Mouse (Mus musculus): ENCODE data around the gene Pgm3. TPM values are rescaled to one million over a fixed set of nuclear protein-coding genes. Genes with fewer than 3 reads are reported as not detected.

Gene Pgm3
- polyA plus RNA-seq, 1 experiment from 2014 or later = 35.3 TPM

GRCm38 (mm10) chr9:86583740-86584139, 12.1 kb upstream of the Pgm3 start:
- H3K27ac ChIP-seq = no peak overlapping the region
- no peaks in the 10 kb centered on the region for H3K4me1 ChIP-seq
- H3K36me3 ChIP-seq = peaks cover 14% of the 10 kb centered on the region
- no peak for DNase-seq (ENCODE audit: low spot score)
- no peaks in the 10 kb centered on the region for H3K27me3 ChIP-seq (ENCODE audit: insufficient read depth, poor library complexity, severe bottlenecking)
- no peaks in the 10 kb centered on the region for H3K9me3 ChIP-seq
- H3K4me3 ChIP-seq = no peak overlapping the region
- WGBS = 42% methylated on average over 3 of the region's 3 CpGs

GRCm38 (mm10) chr9:86579657-86580056, 8.0 kb upstream of the Pgm3 start:
- no peaks in the 10 kb centered on the region for H3K9me3 ChIP-seq
- H3K36me3 ChIP-seq = 0 out of 2 replicates have a peak, but pooled peaks cover 5% of the 10 kb centered on the region
- no peak for DNase-seq (ENCODE audit: low spot score)
- no peaks in the 10 kb centered on the region for H3K27me3 ChIP-seq (ENCODE audit: insufficient read depth, poor library complexity, severe bottlenecking)
- no peak overlapping the region for H3K4me3 ChIP-seq
- H3K4me1 ChIP-seq = no peaks in the 10 kb centered on the region
- no peak overlapping the region for H3K27ac ChIP-seq
- WGBS = 73% methylated on average over 10 of the region's 10 CpGs

- WGBS = 88% methylated on average over 6 of the region's 6 CpGs
- peaks cover 17% of the 10 kb centered on the region for H3K4me1 ChIP-seq
- no peaks in the 10 kb centered on the region for H3K27me3 ChIP-seq (ENCODE audit: insufficient read depth, poor library complexity, severe bottlenecking)
- no peak overlapping the region for H3K27ac ChIP-seq
- 0 out of 2 replicates have a peak, but pooled peaks cover 3% of the 10 kb centered on the region for H3K36me3 ChIP-seq
- H3K9me3 ChIP-seq = no peaks in the 10 kb centered on the region
- no peak overlapping the region for H3K4me3 ChIP-seq
- no peak for DNase-seq (ENCODE audit: low spot score)
These were observed 3.5 kb upstream of the Pgm3 start for GRCm38 (mm10) chr9:86575178-86575577.

GRCm38 (mm10) chr9:86573616-86574303, 2.1 kb upstream of the Pgm3 start:
- 73% methylated on average over 20 of the region's 20 CpGs for WGBS
- DNase-seq (ENCODE audit: low spot score) = no peak
- no peaks in the 10 kb centered on the region for H3K9me3 ChIP-seq
- H3K27ac ChIP-seq = no peak overlapping the region
- no peaks in the 10 kb centered on the region for H3K27me3 ChIP-seq (ENCODE audit: insufficient read depth, poor library complexity, severe bottlenecking)
- H3K4me1 ChIP-seq = peaks cover 19% of the 10 kb centered on the region
- H3K36me3 ChIP-seq = peaks cover 15% of the 10 kb centered on the region
- H3K4me3 ChIP-seq = no peak overlapping the region

GRCm38 (mm10) chr9:86572636-86573291, 1.1 kb upstream of the Pgm3 start:
- no peaks in the 10 kb centered on the region for H3K9me3 ChIP-seq
- 11% methylated on average over 13 of the region's 13 CpGs for WGBS

GRCm38 (mm10) chr9:86572196-86572595, 554 bp upstream of the Pgm3 start:
- Histone ChIP-seq H3K36me3 (peaks cover 19% of the 10 kb centered on the region), H3K4me3 (peak overlapping the region; percentile 84), H3K9me3 (no peaks in the 10 kb centered on the region), H3K27me3 (ENCODE audit: insufficient read depth, poor library complexity, severe bottlenecking) (no peaks in the 10 kb centered on the region), H3K27ac (peak overlapping the region; percentile 90), H3K4me1 (peaks cover 19% of the 10 kb centered on the region)
- no peak for DNase-seq (ENCODE audit: low spot score)
- WGBS = under 1% methylated on average over 25 of the region's 25 CpGs

More at GRCm38 (mm10) chr9:86572636-86573291, 1.1 kb upstream of the Pgm3 start:
- peaks cover 19% of the 10 kb centered on the region for H3K36me3 ChIP-seq
- H3K4me1 ChIP-seq = peaks cover 19% of the 10 kb centered on the region
- H3K4me3 ChIP-seq = peak overlapping the region; percentile 84
- no peaks in the 10 kb centered on the region for H3K27me3 ChIP-seq (ENCODE audit: insufficient read depth, poor library complexity, severe bottlenecking)
- H3K27ac ChIP-seq = no peak overlapping the region
- peak; percentile 86 for DNase-seq (ENCODE audit: low spot score)

- Histone ChIP-seq H3K4me3 (peak overlapping the region; percentile 84), H3K27ac (no peak overlapping the region), H3K9me3 (no peaks in the 10 kb centered on the region), H3K27me3 (ENCODE audit: insufficient read depth, poor library complexity, severe bottlenecking) (no peaks in the 10 kb centered on the region), H3K36me3 (peaks cover 27% of the 10 kb centered on the region), H3K4me1 (peaks cover 19% of the 10 kb centered on the region)
- no peak for DNase-seq (ENCODE audit: low spot score)
- 15% methylated on average over 8 of the region's 8 CpGs for WGBS
These were observed 696 bp downstream of the Pgm3 start for GRCm38 (mm10) chr9:86570946-86571345.

GRCm38 (mm10) chr9:86570261-86570890, 1.3 kb downstream of the Pgm3 start:
- WGBS = 84% methylated on average over 10 of the region's 10 CpGs
- H3K27me3 ChIP-seq (ENCODE audit: insufficient read depth, poor library complexity, severe bottlenecking) = no peaks in the 10 kb centered on the region
- peaks cover 32% of the 10 kb centered on the region for H3K36me3 ChIP-seq
- DNase-seq (ENCODE audit: low spot score) = no peak
- peaks cover 19% of the 10 kb centered on the region for H3K4me1 ChIP-seq
- no peak overlapping the region for H3K27ac ChIP-seq
- no peaks in the 10 kb centered on the region for H3K9me3 ChIP-seq
- peak overlapping the region; percentile 84 for H3K4me3 ChIP-seq

GRCm38 (mm10) chr9:86569314-86569910, 2.2 kb downstream of the Pgm3 start:
- Histone ChIP-seq H3K27me3 (ENCODE audit: insufficient read depth, poor library complexity, severe bottlenecking) (no peaks in the 10 kb centered on the region), H3K4me3 (no peak overlapping the region), H3K36me3 (peaks cover 42% of the 10 kb centered on the region), H3K4me1 (peaks cover 19% of the 10 kb centered on the region), H3K27ac (no peak overlapping the region), H3K9me3 (no peaks in the 10 kb centered on the region)
- WGBS = 81% methylated on average over 3 of the region's 3 CpGs
- DNase-seq (ENCODE audit: low spot score) = no peak

- H3K9me3 ChIP-seq = no peaks in the 10 kb centered on the region
- no peak for DNase-seq (ENCODE audit: low spot score)
- H3K36me3 ChIP-seq = peaks cover 90% of the 10 kb centered on the region
- no peaks in the 10 kb centered on the region for H3K27me3 ChIP-seq (ENCODE audit: insufficient read depth, poor library complexity, severe bottlenecking)
- H3K4me3 ChIP-seq = no peak overlapping the region
- no peak overlapping the region for H3K27ac ChIP-seq
- 86% methylated on average over 3 of the region's 3 CpGs for WGBS
- no peaks in the 10 kb centered on the region for H3K4me1 ChIP-seq
These were observed 11.1 kb downstream of the Pgm3 start for GRCm38 (mm10) chr9:86560543-86560942.

- H3K4me3 ChIP-seq = no peak overlapping the region
- H3K27me3 ChIP-seq (ENCODE audit: insufficient read depth, poor library complexity, severe bottlenecking) = no peaks in the 10 kb centered on the region
- DNase-seq (ENCODE audit: low spot score) = no peak
- whole genome bisulfite sequencing = 90% methylated on average over 4 of the region's 4 CpGs
- peaks cover 76% of the 10 kb centered on the region for H3K36me3 ChIP-seq
- H3K9me3 ChIP-seq = no peaks in the 10 kb centered on the region
- no peak overlapping the region for H3K27ac ChIP-seq
- H3K4me1 ChIP-seq = no peaks in the 10 kb centered on the region
These were observed 17.0 kb downstream of the Pgm3 start for GRCm38 (mm10) chr9:86554641-86555040.

GRCm38 (mm10) chr9:86553886-86554285, 17.8 kb downstream of the Pgm3 start:
- Histone ChIP-seq H3K27ac (no peak overlapping the region), H3K9me3 (no peaks in the 10 kb centered on the region), H3K27me3 (ENCODE audit: insufficient read depth, poor library complexity, severe bottlenecking) (no peaks in the 10 kb centered on the region), H3K4me1 (no peaks in the 10 kb centered on the region), H3K36me3 (peaks cover 73% of the 10 kb centered on the region), H3K4me3 (no peak overlapping the region)
- 94% methylated on average over 9 of the region's 9 CpGs for WGBS
- no peak for DNase-seq (ENCODE audit: low spot score)

- DNase-seq (ENCODE audit: low spot score) = no peak
- H3K27ac ChIP-seq = no peak overlapping the region
- H3K4me1 ChIP-seq = no peaks in the 10 kb centered on the region
- no peaks in the 10 kb centered on the region for H3K27me3 ChIP-seq (ENCODE audit: insufficient read depth, poor library complexity, severe bottlenecking)
- peaks cover 59% of the 10 kb centered on the region for H3K36me3 ChIP-seq
- H3K9me3 ChIP-seq = no peaks in the 10 kb centered on the region
- WGBS = 89% methylated on average over 3 of the region's 3 CpGs
- no peak overlapping the region for H3K4me3 ChIP-seq
These were observed 20.9 kb downstream of the Pgm3 start for GRCm38 (mm10) chr9:86550717-86551116.
